Mouse (Mus musculus) lung, postnatal 25 days (tissue): Measurements from ENCODE around the gene Atp8a2.
"Not testable (repeated sequence)": the region's sequence is repeated elsewhere in the genome, so short reads cannot be mapped to it uniquely, and the experiment has no call there.

ENCODE experiments used
- DNase-seq: peaks from one replicate; pipeline ENCODE4 v3.0.0; 2022; ENCODE audit warnings: low spot score

Atp8a2 gene

GRCm38 (mm10) chr14:59839951-59840720 lies 356.8 kb downstream of the Atp8a2 start:
- DNase-seq, result peak; percentile 45

- not testable (repeated sequence) for DNase-seq
Observed at GRCm38 (mm10) chr14:59838446-59839259, 358.3 kb downstream of the Atp8a2 start.

- not testable (repeated sequence) for DNase-seq
Observed at GRCm38 (mm10) chr14:59837691-59838241, 359.2 kb downstream of the Atp8a2 start.

- DNase-seq, result no peak
Observed at GRCm38 (mm10) chr14:59836876-59837543, 360.0 kb downstream of the Atp8a2 start.

- no peak for DNase-seq
Observed at GRCm38 (mm10) chr14:59829580-59829979, 367.4 kb downstream of the Atp8a2 start.

- no peak for DNase-seq
Observed at GRCm38 (mm10) chr14:59827409-59827808, 369.6 kb downstream of the Atp8a2 start.

- no peak for DNase-seq
Observed at GRCm38 (mm10) chr14:59820115-59820419, 376.9 kb downstream of the Atp8a2 start.

- DNase-seq, result no peak
Observed at GRCm38 (mm10) chr14:59819215-59820114, 377.5 kb downstream of the Atp8a2 start.

- not testable (repeated sequence) for DNase-seq
Observed at GRCm38 (mm10) chr14:59810316-59810715, 386.7 kb downstream of the Atp8a2 start.

GRCm38 (mm10) chr14:59809790-59810189 lies 387.2 kb downstream of the Atp8a2 start:
- DNase-seq, result no peak

GRCm38 (mm10) chr14:59807528-59808300 lies 389.3 kb downstream of the Atp8a2 start:
- no peak for DNase-seq

- DNase-seq, result no peak
Observed at GRCm38 (mm10) chr14:59806910-59807309, 390.1 kb downstream of the Atp8a2 start.

GRCm38 (mm10) chr14:59806159-59806558 lies 390.8 kb downstream of the Atp8a2 start:
- DNase-seq, result no peak

- no peak for DNase-seq
Observed at GRCm38 (mm10) chr14:59805683-59806082, 391.3 kb downstream of the Atp8a2 start.

GRCm38 (mm10) chr14:59801961-59802599 lies 394.9 kb downstream of the Atp8a2 start:
- DNase-seq, result no peak

GRCm38 (mm10) chr14:59799511-59799910 lies 397.5 kb downstream of the Atp8a2 start:
- no peak for DNase-seq

GRCm38 (mm10) chr14:59793841-59794240 lies 403.1 kb downstream of the Atp8a2 start:
- no peak for DNase-seq

- DNase-seq, result no peak
Observed at GRCm38 (mm10) chr14:59783348-59784341, 413.3 kb downstream of the Atp8a2 start.

- DNase-seq, result no peak
Observed at GRCm38 (mm10) chr14:59780391-59780790, 416.6 kb downstream of the Atp8a2 start.
